Mouse (Mus musculus) MEL (cell line): ENCODE data around the gene Phf12. TPM values are rescaled to one million over a fixed set of nuclear protein-coding genes. Genes with fewer than 3 reads are reported as not detected.

Experiments used
- DNase-seq: peaks from one replicate; pipeline ENCODE4 v3.0.0; 2011; ENCODE audit warnings: low read depth, low spot score
- H3K27ac ChIP-seq: 2 replicates; pipeline ENCODE4 v1.5.1; 2012; ENCODE audit warnings: low read depth, mild to moderate bottlenecking, control low read depth, low read length, moderate library complexity; ENCODE audit not compliant: control insufficient read depth
- H3K27me3 ChIP-seq, 2 experiments: fragments of 150-350 bp in 1 of 2; sonication (generic) in 1 of 2; 2 replicates each; pipeline ENCODE4 v1.6.1; 2012; ENCODE audit warnings: low read length in 2 of 2, mild to moderate bottlenecking in 2 of 2, improper control_type of control experiment in 1 of 2, moderate library complexity in 1 of 2; ENCODE audit not compliant: insufficient read depth in 2 of 2, control insufficient read depth in 1 of 2
- H3K36me3 ChIP-seq, 2 experiments: 2 replicates each; pipeline ENCODE4 v1.6.1; 2012 to 2014; ENCODE audit warnings: low read length in 2 of 2, improper control_type of control experiment in 1 of 2, inconsistent platforms in 1 of 2, mild to moderate bottlenecking in 1 of 2; ENCODE audit not compliant: insufficient read depth in 2 of 2, control insufficient read depth in 1 of 2
- H3K4me1 ChIP-seq, 2 experiments: fragments of 150-350 bp in 1 of 2; sonication (generic) in 1 of 2; 2 replicates each; pipeline ENCODE4 v1.6.1; 2012; ENCODE audit warnings: low read length in 2 of 2, improper control_type of control experiment in 1 of 2, mild to moderate bottlenecking in 1 of 2; ENCODE audit not compliant: insufficient read depth in 2 of 2, control insufficient read depth in 1 of 2
- H3K4me3 ChIP-seq, 2 experiments: fragments of 150-350 bp in 1 of 2; sonication (generic) in 1 of 2; 2 replicates each; pipeline ENCODE4 v1.5.1; 2012; ENCODE audit warnings: low read depth in 2 of 2, low read length in 2 of 2, mild to moderate bottlenecking in 2 of 2, moderate library complexity in 2 of 2, control low read depth in 1 of 2, improper control_type of control experiment in 1 of 2; ENCODE audit not compliant: control insufficient read depth in 1 of 2, insufficient read depth in 1 of 2
- H3K79me2 ChIP-seq: 2 replicates; pipeline ENCODE4 v1.6.1; 2012; ENCODE audit warnings: mild to moderate bottlenecking, low read length, moderate library complexity; ENCODE audit not compliant: control insufficient read depth, poor library complexity, insufficient read depth
- H3K9ac ChIP-seq: 2 replicates; pipeline ENCODE4 v1.6.1; 2012; ENCODE audit warnings: low read depth, mild to moderate bottlenecking, control low read depth, low read length, moderate library complexity; ENCODE audit not compliant: control insufficient read depth, poor library complexity, severe bottlenecking
- H3K9me3 ChIP-seq: fragments of 150-350 bp; sonication (generic); replicated peaks from 2 replicates; pipeline ENCODE4 v1.6.1; 2012; ENCODE audit warnings: mild to moderate bottlenecking, low read length, improper control_type of control experiment, moderate library complexity; ENCODE audit not compliant: insufficient read depth
- BHLHE40 ChIP-seq: IDR thresholded peaks from 2 replicates; pipeline ENCODE4 v1.6.1; 2012; ENCODE audit warnings: low read depth, mild to moderate bottlenecking, inconsistent platforms, low read length, improper control_type of control experiment, borderline replicate concordance
- CHD1 ChIP-seq: IDR thresholded peaks from 2 replicates; pipeline ENCODE4 v1.6.1; 2012; ENCODE audit warnings: low read depth, mild to moderate bottlenecking, inconsistent platforms, low read length, improper control_type of control experiment
- CHD2 ChIP-seq: IDR thresholded peaks from 2 replicates; pipeline ENCODE4 v1.6.1; 2011; ENCODE audit warnings: low read length, improper control_type of control experiment
- CTCF ChIP-seq, 3 experiments: IDR thresholded peaks in 2 of 3; conservative IDR thresholded peaks in 1 of 3; 2 replicates each; pipeline ENCODE4 v1.5.1; 2011 to 2012; ENCODE audit warnings: low read length in 3 of 3, low read depth in 2 of 3, mild to moderate bottlenecking in 2 of 3, improper control_type of control experiment in 1 of 3, inconsistent platforms in 1 of 3, mixed read lengths in 1 of 3, moderate library complexity in 1 of 3; ENCODE audit not compliant: control insufficient read depth in 1 of 3, insufficient read depth in 1 of 3, poor library complexity in 1 of 3, severe bottlenecking in 1 of 3
- E2F4 ChIP-seq: IDR thresholded peaks from 2 replicates; pipeline ENCODE4 v1.6.1; 2011; ENCODE audit warnings: low read depth, low read length, improper control_type of control experiment, borderline replicate concordance
- ELF1 ChIP-seq: IDR thresholded peaks from 2 replicates; pipeline ENCODE4 v1.6.1; 2014; ENCODE audit warnings: low read depth, mild to moderate bottlenecking, inconsistent platforms, low read length, improper control_type of control experiment, moderate library complexity
- EP300 ChIP-seq, 2 experiments: IDR thresholded peaks; 2 replicates each; pipeline ENCODE4 v1.6.1; 2011; ENCODE audit warnings: improper control_type of control experiment in 2 of 2, low read length in 2 of 2, low read depth in 1 of 2, mild to moderate bottlenecking in 1 of 2
- ETS1 ChIP-seq: IDR thresholded peaks from 2 replicates; pipeline ENCODE4 v1.6.1; 2012; ENCODE audit warnings: low read depth, mild to moderate bottlenecking, inconsistent platforms, low read length, improper control_type of control experiment, moderate library complexity
- GABPA ChIP-seq: IDR thresholded peaks from 2 replicates; pipeline ENCODE4 v1.6.1; 2012; ENCODE audit warnings: low read depth, mild to moderate bottlenecking, inconsistent platforms, low read length, improper control_type of control experiment, moderate library complexity
- GATA1 ChIP-seq: IDR thresholded peaks from 2 replicates; pipeline ENCODE4 v1.6.1; 2011; ENCODE audit warnings: low read depth, low read length, improper control_type of control experiment
- HCFC1 ChIP-seq: IDR thresholded peaks from 2 replicates; pipeline ENCODE4 v1.6.1; 2012; ENCODE audit warnings: low read depth, mild to moderate bottlenecking, inconsistent platforms, low read length, improper control_type of control experiment, moderate library complexity
- JUND ChIP-seq: IDR thresholded peaks from 2 replicates; pipeline ENCODE4 v1.6.1; 2011; ENCODE audit warnings: low read depth, mild to moderate bottlenecking, improper control_type of control experiment, low read length
- KAT2A ChIP-seq: conservative IDR thresholded peaks from 2 replicates; pipeline ENCODE4 v1.6.1; 2012; ENCODE audit warnings: low read depth, low read length, improper control_type of control experiment, inconsistent platforms
- MAFK ChIP-seq: IDR thresholded peaks from 2 replicates; pipeline ENCODE4 v1.6.1; 2011; ENCODE audit warnings: low read depth, mild to moderate bottlenecking, low read length, improper control_type of control experiment, borderline replicate concordance
- MAX ChIP-seq: IDR thresholded peaks from 2 replicates; pipeline ENCODE4 v1.6.1; 2011; ENCODE audit warnings: low read length, improper control_type of control experiment
- MAZ ChIP-seq: IDR thresholded peaks from 2 replicates; pipeline ENCODE4 v1.6.1; 2012; ENCODE audit warnings: low read depth, mild to moderate bottlenecking, inconsistent platforms, low read length, improper control_type of control experiment
- MEF2A ChIP-seq: IDR thresholded peaks from 2 replicates; pipeline ENCODE4 v1.6.1; 2014; ENCODE audit warnings: low read depth, mild to moderate bottlenecking, inconsistent platforms, low read length, improper control_type of control experiment; ENCODE audit not compliant: poor library complexity, insufficient replicate concordance, severe bottlenecking; ENCODE audit errors: extremely low read depth
- MXI1 ChIP-seq: IDR thresholded peaks from 2 replicates; pipeline ENCODE4 v1.6.1; 2011; ENCODE audit warnings: mild to moderate bottlenecking, low read depth, low read length, improper control_type of control experiment
- MYB ChIP-seq: IDR thresholded peaks from 2 replicates; pipeline ENCODE4 v1.6.1; 2011; ENCODE audit warnings: mild to moderate bottlenecking, low read depth, low read length, improper control_type of control experiment
- MYC ChIP-seq: IDR thresholded peaks from 2 replicates; pipeline ENCODE4 v1.6.1; 2011; ENCODE audit warnings: low read depth, mild to moderate bottlenecking, low read length, improper control_type of control experiment, moderate library complexity
- NELFE ChIP-seq: IDR thresholded peaks from 2 replicates; pipeline ENCODE4 v1.6.1; 2011; ENCODE audit warnings: low read depth, low read length, improper control_type of control experiment
- NRF1 ChIP-seq: IDR thresholded peaks from 2 replicates; pipeline ENCODE4 v1.6.1; 2014; ENCODE audit warnings: low read depth, mild to moderate bottlenecking, inconsistent platforms, low read length, improper control_type of control experiment, moderate library complexity; ENCODE audit not compliant: poor library complexity, insufficient read depth, severe bottlenecking
- POLR2AphosphoS2 ChIP-seq: IDR thresholded peaks from 2 replicates; pipeline ENCODE4 v1.6.1; 2011; ENCODE audit warnings: low read length, improper control_type of control experiment
- RAD21 ChIP-seq: IDR thresholded peaks from 2 replicates; pipeline ENCODE4 v1.6.1; 2011; ENCODE audit warnings: mild to moderate bottlenecking, low read depth, low read length, improper control_type of control experiment
- RCOR1 ChIP-seq: IDR thresholded peaks from 2 replicates; pipeline ENCODE4 v1.6.1; 2012; ENCODE audit warnings: low read depth, mild to moderate bottlenecking, inconsistent platforms, low read length, improper control_type of control experiment
- SIN3A ChIP-seq: IDR thresholded peaks from 2 replicates; pipeline ENCODE4 v1.6.1; 2012; ENCODE audit warnings: low read length, improper control_type of control experiment, inconsistent platforms
- SMC3 ChIP-seq: IDR thresholded peaks from 2 replicates; pipeline ENCODE4 v1.6.1; 2011; ENCODE audit warnings: low read depth, low read length, improper control_type of control experiment
- TAL1 ChIP-seq: IDR thresholded peaks from 2 replicates; pipeline ENCODE4 v1.6.1; 2012; ENCODE audit warnings: mild to moderate bottlenecking, inconsistent platforms, low read length, moderate library complexity, mixed read lengths
- TCF12 ChIP-seq: IDR thresholded peaks from 2 replicates; pipeline ENCODE4 v1.6.1; 2014; ENCODE audit warnings: low read depth, mild to moderate bottlenecking, inconsistent platforms, low read length, improper control_type of control experiment, moderate library complexity
- UBTF ChIP-seq: IDR thresholded peaks from 2 replicates; pipeline ENCODE4 v1.6.1; 2012; ENCODE audit warnings: low read depth, mild to moderate bottlenecking, inconsistent platforms, low read length, improper control_type of control experiment, moderate library complexity, borderline replicate concordance; ENCODE audit not compliant: insufficient read depth
- USF1 ChIP-seq: IDR thresholded peaks from 2 replicates; pipeline ENCODE4 v1.6.1; 2014; ENCODE audit warnings: low read depth, mild to moderate bottlenecking, inconsistent platforms, low read length, improper control_type of control experiment, moderate library complexity
- USF2 ChIP-seq, 2 experiments: IDR thresholded peaks; 2 replicates each; pipeline ENCODE4 v1.6.1; 2011 to 2012; ENCODE audit warnings: improper control_type of control experiment in 2 of 2, low read length in 2 of 2, borderline replicate concordance in 1 of 2, inconsistent platforms in 1 of 2, low read depth in 1 of 2, mild to moderate bottlenecking in 1 of 2; ENCODE audit not compliant: insufficient read depth in 1 of 2
- ZC3H11A ChIP-seq: IDR thresholded peaks from 2 replicates; pipeline ENCODE4 v1.6.1; 2012; ENCODE audit warnings: low read depth, mild to moderate bottlenecking, inconsistent platforms, low read length, improper control_type of control experiment
- ZKSCAN1 ChIP-seq: IDR thresholded peaks from 2 replicates; pipeline ENCODE4 v1.6.1; 2012; ENCODE audit warnings: low read depth, mild to moderate bottlenecking, inconsistent platforms, low read length, improper control_type of control experiment, moderate library complexity
- ZMIZ1 ChIP-seq: IDR thresholded peaks from 2 replicates; pipeline ENCODE4 v1.6.1; 2012; ENCODE audit warnings: low read depth, mild to moderate bottlenecking, inconsistent platforms, low read length, improper control_type of control experiment, moderate library complexity
- ZNF384 ChIP-seq: IDR thresholded peaks from 2 replicates; pipeline ENCODE4 v1.6.1; 2012; ENCODE audit warnings: low read depth, mild to moderate bottlenecking, inconsistent platforms, low read length, improper control_type of control experiment
- polyA plus RNA-seq, 2 experiments: library from polyadenylated mRNA; stranded (reverse) in 1 of 2; unstranded in 1 of 2; fragments of >175 nt in 1 of 2; fragments of >200 nt in 1 of 2; gene quantifications; 2 replicates each; pipeline versions ENCODE4 v1.2.1 to v1.2.4; 2012; ENCODE audit warnings: low replicate concordance in 2 of 2, low read depth in 1 of 2; ENCODE audit not compliant: insufficient read length in 2 of 2, insufficient read depth in 1 of 2, missing spikeins in 1 of 2
- total RNA-seq: library from RNA; depleted of rRNA; stranded (reverse); fragments of 300-350 nt; gene quantifications from 2 replicates; pipeline ENCODE4 v1.2.3, GENCODE M21; 2012; rRNA removed

Phf12 gene
- 19.2 and 20.7 TPM in 2 replicates for total RNA-seq
- 10 to 100 TPM; 43.8 to 56.9 TPM for polyA plus RNA-seq

DNA sequence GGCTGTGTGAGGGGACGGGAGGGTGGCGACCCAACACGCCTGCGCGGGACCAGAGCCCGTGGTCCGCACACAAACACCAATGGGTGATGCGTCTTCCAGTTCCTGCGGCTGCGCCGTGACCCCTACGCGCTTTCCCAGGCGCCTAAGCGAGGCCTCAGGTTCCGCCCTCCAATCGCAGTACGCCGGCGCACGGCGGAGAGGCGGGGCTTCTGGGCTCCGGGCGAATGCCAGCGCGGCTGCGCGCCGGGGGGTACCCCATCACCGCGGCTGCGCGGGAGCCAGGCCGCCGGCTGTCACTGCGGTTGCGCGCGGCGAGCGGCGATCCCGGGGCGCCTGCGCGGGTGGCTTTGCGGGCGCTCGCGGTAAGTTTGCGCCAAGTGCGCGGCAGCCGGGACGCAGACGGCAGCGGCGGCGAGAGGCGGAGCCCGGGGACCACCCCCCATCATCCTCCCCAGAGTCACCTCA, at the start of gene Phf12:
Gene Phf12 (plus strand): TSS at position 314 of the 465 bp plus-strand sequence.
- H3K79me2 ChIP-seq = peaks cover 44% of the 10 kb centered on the region
- peak within 1 kb of the TSS; percentile 98 for H3K9ac ChIP-seq
- H3K9me3 ChIP-seq = no peaks in the 10 kb centered on the region
- peak within 1 kb of the TSS; percentile 94 for H3K27ac ChIP-seq
- peaks cover 0 to 15% of the 10 kb centered on the region in 2 experiments; a peak in 2 of 4 replicates for H3K4me1 ChIP-seq
- peak; percentile 100 for DNase-seq
- H3K36me3 ChIP-seq = peaks cover 4 to 24% of the 10 kb centered on the region in 2 experiments
- H3K4me3 ChIP-seq = peak within 1 kb of the TSS; percentile 88 to 93
- peaks cover 0 to 2% of the 10 kb centered on the region in 2 experiments; a peak in 1 of 4 replicates for H3K27me3 ChIP-seq
- no peak for TF ChIP-seq MAX
- no peak for TF ChIP-seq MEF2A
- TF ChIP-seq SMC3 = no peak
- TF ChIP-seq ZKSCAN1 = no peak
- peak; percentile 82 for TF ChIP-seq CHD2
- TF ChIP-seq KAT2A = peak; percentile 98
- TF ChIP-seq RAD21 = no peak
- no peak for TF ChIP-seq RCOR1
- TF ChIP-seq POLR2AphosphoS2 = no peak; the same call in 1 of the 2 replicates
- no peak for TF ChIP-seq EP300 (IDR thresholded peaks at IDR 0.05; ENCODE audit: low read depth in 1 of 2, low read length in 2 of 2)
- no peak for TF ChIP-seq MYC
- no peak for TF ChIP-seq BHLHE40
- TF ChIP-seq ETS1 = peak; percentile 27; the same call in 1 of the 2 replicates
- TF ChIP-seq CHD1 = no peak
- no peak; the same call in 1 of the 2 replicates for TF ChIP-seq GABPA
- TF ChIP-seq SIN3A = no peak; the same call in 1 of the 2 replicates
- TF ChIP-seq NELFE = peak; percentile 95
- no peak for TF ChIP-seq ZC3H11A
- peak; percentile 94 for TF ChIP-seq HCFC1
- TF ChIP-seq MAFK = no peak
- TF ChIP-seq UBTF = no peak
- no peak for TF ChIP-seq USF2 (IDR thresholded peaks at IDR 0.05; ENCODE audit: borderline replicate concordance in 1 of 2, insufficient read depth in 1 of 2, low read depth in 1 of 2, low read length in 2 of 2)
- TF ChIP-seq ZNF384 = no peak
- no peak for TF ChIP-seq MYB
- TF ChIP-seq TAL1 = no peak
- peak; percentile 81 for TF ChIP-seq MXI1
- TF ChIP-seq E2F4 = 0 out of 2 replicates have a peak, but pooled peaks have one; percentile 30
- no peak for TF ChIP-seq JUND
- peak; percentile 84 for TF ChIP-seq NRF1
- TF ChIP-seq CTCF (IDR thresholded peaks at IDR 0.05 in 2 of 3, conservative IDR thresholded peaks at IDR 0.05 in 1 of 3; ENCODE audit: control insufficient read depth in 1 of 3, insufficient read depth in 1 of 3, low read depth in 2 of 3, low read length in 3 of 3, poor library complexity in 1 of 3, severe bottlenecking in 1 of 3) = no peak
- TF ChIP-seq MAZ = peak; percentile 46; the same call in 1 of the 2 replicates
- peak; percentile 78 for TF ChIP-seq ZMIZ1
- TF ChIP-seq GATA1 = no peak
- peak; percentile 59 for TF ChIP-seq USF1
- TF ChIP-seq ELF1 = peak; percentile 89
- peak; percentile 67 for TF ChIP-seq TCF12
